Mouse (Mus musculus) kidney, postnatal 0 days (tissue): Measurements from ENCODE around the gene Cracr2b. TPM values are rescaled to one million over a fixed set of nuclear protein-coding genes. Genes with fewer than 3 reads are reported as not detected.
A peak's percentile ranks its signal among the peaks of the same experiment; 100 is the strongest.

Experiments
- ATAC-seq: fragments of 200-750 bp; cut with Nextera tagmentation; replicated peaks from 2 replicates; pipeline ENCODE4 v1.8.0; 2017; ENCODE audit warnings: low read depth, moderate number of reproducible peaks, moderate TSS enrichment, moderate library complexity; ENCODE audit not compliant: low FRiP score
- DNase-seq: peaks from one replicate; pipeline ENCODE4 v3.0.0-alpha.2; 2016; ENCODE audit warnings: low spot score
- H3K27ac ChIP-seq: fragments of 300-500 bp; sonication (generic); 2 replicates; pipeline ENCODE4 v1.5.1; 2014; ENCODE audit warnings: mild to moderate bottlenecking
- H3K27me3 ChIP-seq: fragments of 300-500 bp; sonication (generic); 2 replicates; pipeline ENCODE4 v1.6.1; 2014; ENCODE audit warnings: low read length, mixed read lengths; ENCODE audit not compliant: insufficient read depth
- H3K36me3 ChIP-seq: fragments of 300-500 bp; sonication (generic); 2 replicates; pipeline ENCODE4 v1.6.1; 2014; ENCODE audit warnings: low read length, mixed read lengths; ENCODE audit not compliant: insufficient read depth
- H3K4me1 ChIP-seq: fragments of 300-500 bp; sonication (generic); replicated peaks from 2 replicates; pipeline ENCODE4 v1.6.1; 2014; ENCODE audit warnings: antibody characterized with exemption, low read length, mixed read lengths; ENCODE audit not compliant: insufficient read depth
- H3K4me2 ChIP-seq: fragments of 300-500 bp; sonication (generic); 2 replicates; pipeline ENCODE4 v1.6.1; 2014; ENCODE audit warnings: mild to moderate bottlenecking, low read length, moderate library complexity, mixed read lengths
- H3K4me3 ChIP-seq: fragments of 300-500 bp; sonication (generic); replicated peaks from 2 replicates; pipeline ENCODE4 v1.5.1; 2014; ENCODE audit warnings: low read depth, low read length
- H3K9ac ChIP-seq: fragments of 300-500 bp; sonication (generic); 2 replicates; pipeline ENCODE4 v1.6.1; 2014; ENCODE audit warnings: low read depth, low read length
- H3K9me3 ChIP-seq: fragments of 300-500 bp; sonication (generic); replicated peaks from 2 replicates; pipeline ENCODE4 v1.6.1; 2016; ENCODE audit warnings: low read length, inconsistent platforms, mixed read lengths
- CTCF ChIP-seq: IDR thresholded peaks from 2 replicates; pipeline ENCODE4 v1.5.1; 2016; ENCODE audit warnings: antibody characterized with exemption, low read depth, mild to moderate bottlenecking, moderate library complexity
- WGBS: fragments of 180-500 bp; shearing (Covaris S2); extraction: QIAGEN DNeasy Blood & Tissue Kit; methylation state at CpG from one replicate; pipeline ENCODE4 v1.1.7; 2014; 5-methylcytosine and 5-hydroxymethylcytosine counted together
- polyA plus RNA-seq: library from polyadenylated mRNA; unstranded; fragments of >200 nt; fragmentation: Nextera tagmentation; extraction: Ambion mirVana; gene quantifications from 2 replicates; pipeline ENCODE4 v1.2.1, GENCODE M21; 2015

The Cracr2b gene
- polyA plus RNA-seq, 1 experiment from 2014 or later = 16.1 TPM

DNA sequence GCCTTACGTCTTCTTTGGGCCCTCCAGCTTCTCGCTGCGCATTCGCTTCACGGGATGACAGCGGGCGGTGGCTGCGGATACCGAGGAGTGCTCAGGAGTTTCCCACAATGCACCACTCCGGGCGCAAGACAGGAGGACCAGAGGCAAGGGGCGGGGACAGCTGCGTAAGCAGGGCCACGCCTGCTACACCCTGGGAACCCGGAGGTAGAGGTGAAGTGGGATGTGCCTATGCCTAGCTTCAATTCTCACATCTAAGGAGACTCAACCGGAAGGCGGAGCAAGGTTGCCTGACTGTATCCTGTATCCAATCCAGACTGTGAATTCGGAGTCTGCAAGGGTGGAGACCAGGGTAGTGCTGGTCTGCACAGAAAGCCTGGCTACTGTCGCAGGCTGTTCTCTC is 31.6 kb upstream of the Cracr2b start, which contains the start of gene Cend1:
TSS of gene Cend1 (minus strand) at position 182 of the 400 bp plus-strand sequence.
- no peak within 1 kb of the TSS for H3K4me3 ChIP-seq
- DNase-seq = peak; percentile 61
- peaks cover 3% of the 10 kb centered on the region; the same call in 1 of the 2 replicates for H3K4me1 ChIP-seq
- 0 out of 2 replicates have a peak within 1 kb of the TSS, but pooled peaks have one; percentile 23 for H3K4me2 ChIP-seq
- no peaks in the 10 kb centered on the region for H3K9me3 ChIP-seq
- 5% methylated on average over 19 of the region's 19 CpGs for WGBS
- H3K27ac ChIP-seq = no peak within 1 kb of the TSS
- peak; percentile 54 for ATAC-seq
- H3K27me3 ChIP-seq = no peaks in the 10 kb centered on the region
- peaks cover 23% of the 10 kb centered on the region; the same call in 1 of the 2 replicates for H3K36me3 ChIP-seq
- no peak for TF ChIP-seq CTCF
- no peak within 1 kb of the TSS for H3K9ac ChIP-seq

DNA sequence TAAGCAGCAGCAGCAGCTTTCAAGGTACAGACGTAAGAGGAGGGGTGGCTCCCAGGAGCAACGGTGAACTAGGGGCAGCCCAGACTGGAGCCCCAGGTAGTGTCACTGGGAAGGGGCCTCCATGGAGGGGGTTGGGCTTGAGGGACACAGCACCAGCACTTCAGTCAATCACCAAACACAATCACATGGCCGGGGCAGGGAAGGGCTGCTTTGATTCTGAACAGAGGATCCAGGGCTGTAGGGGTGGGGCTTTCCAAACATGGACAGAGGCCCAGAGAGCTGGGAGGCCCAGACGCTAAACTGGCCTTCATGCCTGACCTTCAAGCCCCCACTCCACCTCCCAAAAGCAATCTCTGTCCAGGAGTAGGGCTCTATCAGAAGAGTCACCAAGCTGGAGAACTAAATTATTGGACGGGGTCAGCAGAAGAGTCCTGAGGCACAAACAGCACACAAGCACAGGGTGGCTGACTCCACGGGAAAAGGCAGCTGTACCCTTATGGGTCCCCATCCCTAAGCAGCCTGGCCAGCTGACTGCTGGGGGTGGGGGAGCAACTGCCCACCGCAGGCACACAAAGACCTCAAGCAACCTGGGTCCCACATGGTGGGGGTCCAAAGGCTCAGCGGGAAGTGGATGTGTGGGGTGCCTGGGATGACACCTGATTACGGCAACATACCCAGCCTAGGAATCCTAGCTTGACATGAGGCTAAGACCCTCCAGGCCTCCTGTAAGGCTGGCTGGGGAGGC is 30.9 kb upstream of the Cracr2b start:
- Histone ChIP-seq H3K4me2 (no peak overlapping the region), H3K4me3 (no peak overlapping the region), H3K4me1 (peaks cover 9% of the 10 kb centered on the region), H3K9me3 (no peaks in the 10 kb centered on the region), H3K27me3 (no peaks in the 10 kb centered on the region), H3K27ac (no peak overlapping the region), H3K36me3 (peaks cover 23% of the 10 kb centered on the region; the same call in 1 of the 2 replicates), H3K9ac (no peak overlapping the region)
- ATAC-seq = no peak
- 63% methylated on average over 9 of the region's 9 CpGs for WGBS
- no peak for DNase-seq
- TF ChIP-seq CTCF = no peak

DNA sequence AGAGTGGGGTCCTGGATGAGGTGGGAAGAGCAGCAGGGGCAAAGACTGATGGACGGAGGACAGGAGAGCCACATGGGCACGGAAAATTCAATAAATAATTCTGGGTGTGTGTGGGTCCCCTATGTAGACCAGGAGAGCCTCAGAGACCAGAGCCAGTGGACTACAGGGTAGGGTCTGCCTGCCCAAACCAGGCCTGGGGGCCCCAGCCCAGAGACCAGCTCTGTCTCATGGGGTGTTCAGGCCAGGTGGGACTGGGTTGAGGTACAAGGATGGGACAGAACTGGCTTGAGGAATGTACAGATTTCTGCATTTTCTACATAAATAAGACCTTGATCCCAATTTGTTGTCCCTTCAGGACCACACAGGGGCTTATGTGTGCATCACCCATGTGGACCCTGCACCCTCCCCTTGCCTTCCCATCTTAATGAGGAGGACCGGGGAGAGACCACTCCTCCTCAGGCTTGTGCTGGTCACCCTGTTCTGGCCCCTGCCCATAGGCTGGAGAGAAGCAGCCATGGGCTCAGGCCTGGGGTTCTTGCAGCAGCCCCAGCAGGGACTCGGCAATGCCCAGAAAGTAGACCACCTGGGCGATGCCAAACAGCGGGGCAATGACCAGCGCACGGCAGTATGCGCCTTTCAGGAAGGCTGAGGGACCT is 30.2 kb upstream of the Cracr2b start:
- ATAC-seq (no peak), DNase-seq (no peak)
- H3K36me3 ChIP-seq = peaks cover 23% of the 10 kb centered on the region; the same call in 1 of the 2 replicates
- H3K9ac ChIP-seq = no peak overlapping the region
- H3K4me1 ChIP-seq = peaks cover 13% of the 10 kb centered on the region
- 94% methylated on average over 9 of the region's 9 CpGs for WGBS
- no peak overlapping the region for H3K4me2 ChIP-seq
- TF ChIP-seq CTCF = no peak
- H3K27ac ChIP-seq = no peak overlapping the region
- no peaks in the 10 kb centered on the region for H3K9me3 ChIP-seq
- H3K4me3 ChIP-seq = no peak overlapping the region
- no peaks in the 10 kb centered on the region for H3K27me3 ChIP-seq

DNA sequence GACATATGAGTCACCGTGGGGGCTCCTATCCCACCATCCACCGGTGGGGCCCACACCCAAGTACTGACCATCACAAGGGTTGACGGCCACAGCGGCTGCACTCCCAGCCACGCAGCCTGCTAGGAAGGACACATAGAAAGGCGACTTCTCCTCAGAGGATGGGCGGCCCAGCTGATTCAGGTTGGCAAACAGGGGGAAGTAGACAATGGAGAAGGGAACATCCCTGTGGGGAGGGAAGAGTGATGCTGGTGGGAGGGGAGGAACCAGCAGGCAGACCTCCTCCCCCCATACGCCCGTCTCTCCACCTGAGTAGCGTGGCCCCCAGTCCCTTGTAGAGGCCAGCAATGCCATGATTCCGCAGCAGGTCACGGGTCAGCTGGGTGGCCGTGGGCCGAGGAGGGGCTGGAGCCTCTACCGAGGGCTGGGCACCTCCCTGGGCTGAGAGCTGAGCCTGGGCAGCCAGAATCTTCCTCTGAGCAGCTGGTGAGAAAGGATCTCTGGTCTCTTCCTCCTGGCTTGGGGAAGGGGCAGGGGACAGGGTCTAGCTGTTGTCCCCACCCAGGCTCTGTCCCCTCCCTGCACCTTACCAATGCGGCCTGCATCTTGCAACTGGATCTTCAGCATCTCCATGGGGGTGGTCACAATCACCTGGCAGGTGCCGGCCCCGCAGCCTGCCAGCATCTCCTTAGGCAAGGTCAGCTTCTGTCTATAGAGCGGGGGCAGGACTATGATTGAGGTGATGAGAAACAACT is 29.3 kb upstream of the Cracr2b start:
- Histone ChIP-seq H3K4me3 (no peak overlapping the region), H3K9me3 (no peaks in the 10 kb centered on the region), H3K4me1 (peaks cover 16% of the 10 kb centered on the region), H3K36me3 (peaks cover 23% of the 10 kb centered on the region; the same call in 1 of the 2 replicates), H3K27me3 (no peaks in the 10 kb centered on the region), H3K9ac (no peak overlapping the region), H3K27ac (no peak overlapping the region), H3K4me2 (no peak overlapping the region)
- ATAC-seq = no peak
- 90% methylated on average over 19 of the region's 19 CpGs for WGBS
- TF ChIP-seq CTCF = no peak
- no peak for DNase-seq

DNA sequence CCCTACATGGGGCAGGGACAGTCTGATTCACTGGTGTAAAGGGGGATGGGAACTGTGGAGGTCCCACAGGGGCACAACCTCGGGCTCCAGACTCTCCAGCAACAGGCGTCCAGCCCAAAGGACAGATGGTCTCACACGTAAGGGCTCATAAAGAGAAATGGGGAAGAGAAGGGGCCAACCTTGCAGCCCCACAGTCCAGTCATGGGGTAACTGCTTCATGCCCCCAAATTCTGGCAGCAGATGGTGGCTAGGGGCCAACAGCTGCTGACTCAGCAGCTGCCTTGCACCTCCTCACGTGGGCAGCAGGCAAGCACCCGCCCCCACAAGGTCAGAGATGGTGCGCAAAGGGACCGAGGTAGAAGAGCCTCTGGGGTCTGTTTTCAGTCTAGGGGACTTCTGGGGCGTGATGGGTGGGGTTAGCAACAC is 28.7 kb upstream of the Cracr2b start:
- Histone ChIP-seq H3K4me2 (no peak overlapping the region), H3K27me3 (no peaks in the 10 kb centered on the region), H3K9me3 (no peaks in the 10 kb centered on the region), H3K4me1 (peaks cover 21% of the 10 kb centered on the region), H3K36me3 (peaks cover 23% of the 10 kb centered on the region; the same call in 1 of the 2 replicates), H3K27ac (no peak overlapping the region), H3K4me3 (no peak overlapping the region), H3K9ac (no peak overlapping the region)
- 58% methylated on average over 8 of the region's 8 CpGs for WGBS
- ATAC-seq = no peak
- TF ChIP-seq CTCF = no peak
- DNase-seq = no peak
